Mouse (Mus musculus) midbrain, postnatal 0 days (tissue): Measurements from ENCODE around the gene Fam217b. TPM values are rescaled to one million over a fixed set of nuclear protein-coding genes. Genes with fewer than 3 reads are reported as not detected.

Source experiments
- ATAC-seq: fragments of 200-750 bp; cut with Nextera tagmentation; 2 replicates; pipeline ENCODE4 v1.8.0; 2017; ENCODE audit warnings: moderate number of reproducible peaks, mild to moderate bottlenecking, moderate TSS enrichment, moderate library complexity; ENCODE audit not compliant: low FRiP score
- DNase-seq: peaks from one replicate; pipeline ENCODE4 v3.0.0-alpha.2; 2015; ENCODE audit warnings: low spot score
- H3K27ac ChIP-seq: fragments of 300-500 bp; sonication (generic); 2 replicates; pipeline ENCODE4 v1.5.1; 2014; ENCODE audit warnings: low read depth, mild to moderate bottlenecking, low read length, mixed read lengths
- H3K27me3 ChIP-seq: fragments of 300-500 bp; sonication (generic); 2 replicates; pipeline ENCODE4 v1.6.1; 2014; ENCODE audit warnings: low read length, control low read depth, mixed read lengths; ENCODE audit not compliant: insufficient read depth
- H3K36me3 ChIP-seq: fragments of 300-500 bp; sonication (generic); 2 replicates; pipeline ENCODE4 v1.6.1; 2014; ENCODE audit warnings: low read length, control low read depth, mixed read lengths; ENCODE audit not compliant: insufficient read depth
- H3K4me1 ChIP-seq: fragments of 300-500 bp; sonication (generic); 2 replicates; pipeline ENCODE4 v1.6.1; 2014; ENCODE audit warnings: mild to moderate bottlenecking, control low read depth, antibody characterized with exemption, low read length, mixed read lengths; ENCODE audit not compliant: insufficient read depth
- H3K4me2 ChIP-seq: fragments of 300-500 bp; sonication (generic); 2 replicates; pipeline ENCODE4 v1.6.1; 2014; ENCODE audit warnings: low read depth, mild to moderate bottlenecking, low read length, mixed read lengths; ENCODE audit not compliant: poor library complexity, severe bottlenecking
- H3K4me3 ChIP-seq: fragments of 300-500 bp; sonication (generic); 2 replicates; pipeline ENCODE4 v1.5.1; 2014; ENCODE audit warnings: low read depth, mild to moderate bottlenecking, low read length, moderate library complexity
- H3K9ac ChIP-seq: fragments of 300-500 bp; sonication (generic); replicated peaks from 2 replicates; pipeline ENCODE4 v1.6.1; 2014; ENCODE audit warnings: mild to moderate bottlenecking, low read length, moderate library complexity, mixed read lengths; ENCODE audit not compliant: poor library complexity, severe bottlenecking
- H3K9me3 ChIP-seq: fragments of 300-500 bp; sonication (generic); 2 replicates; pipeline ENCODE4 v1.6.1; 2016; ENCODE audit warnings: low read length, control low read depth
- CTCF ChIP-seq: IDR thresholded peaks from 2 replicates; pipeline ENCODE4 v1.5.1; 2016; ENCODE audit warnings: antibody characterized with exemption, mild to moderate bottlenecking
- WGBS: fragments of 180-500 bp; shearing (Covaris S2); extraction: QIAGEN DNeasy Blood & Tissue Kit; methylation state at CpG from one replicate; pipeline ENCODE4 v1.1.7; 2014; 5-methylcytosine and 5-hydroxymethylcytosine counted together
- polyA plus RNA-seq: library from polyadenylated mRNA; unstranded; fragments of >200 nt; fragmentation: Nextera tagmentation; extraction: Ambion mirVana; gene quantifications from 2 replicates; pipeline ENCODE4 v1.2.1, GENCODE M21; 2015
- total RNA-seq: library from RNA; depleted of rRNA; stranded (reverse); fragments of >200 nt; gene quantifications from 2 replicates; pipeline ENCODE4 v1.2.3, GENCODE M21; 2014

The Fam217b gene
- total and polyA plus RNA-seq, 2 experiments from 2014 or later, result 25.8 to 26.4 TPM

GRCm38 (mm10) chr2:178428676-178429075 is 14.4 kb downstream of the Fam217b start:
- H3K4me2 ChIP-seq, result no peak overlapping the region
- H3K36me3 ChIP-seq, result no peaks in the 10 kb centered on the region
- H3K9me3 ChIP-seq, result no peaks in the 10 kb centered on the region
- DNase-seq (no peak), ATAC-seq (no peak)
- no peak for TF ChIP-seq CTCF
- H3K4me1 ChIP-seq, result no peaks in the 10 kb centered on the region; the same call in 1 of the 2 replicates
- no peak overlapping the region for H3K9ac ChIP-seq
- H3K27ac ChIP-seq, result no peak overlapping the region
- H3K4me3 ChIP-seq, result no peak overlapping the region
- WGBS, result 86% methylated on average over 4 of the region's 4 CpGs
- no peaks in the 10 kb centered on the region; the same call in 1 of the 2 replicates for H3K27me3 ChIP-seq

- WGBS, result 81% methylated on average over 6 of the region's 6 CpGs
- H3K9me3 ChIP-seq, result no peaks in the 10 kb centered on the region
- no peak overlapping the region for H3K27ac ChIP-seq
- ATAC-seq (no peak), DNase-seq (no peak)
- no peak overlapping the region for H3K4me2 ChIP-seq
- H3K9ac ChIP-seq, result no peak overlapping the region
- TF ChIP-seq CTCF, result no peak
- H3K4me1 ChIP-seq, result no peaks in the 10 kb centered on the region; the same call in 1 of the 2 replicates
- H3K4me3 ChIP-seq, result no peak overlapping the region
- H3K36me3 ChIP-seq, result no peaks in the 10 kb centered on the region
- no peaks in the 10 kb centered on the region; the same call in 1 of the 2 replicates for H3K27me3 ChIP-seq
Measured at GRCm38 (mm10) chr2:178429426-178429825, 15.1 kb downstream of the Fam217b start.

DNA sequence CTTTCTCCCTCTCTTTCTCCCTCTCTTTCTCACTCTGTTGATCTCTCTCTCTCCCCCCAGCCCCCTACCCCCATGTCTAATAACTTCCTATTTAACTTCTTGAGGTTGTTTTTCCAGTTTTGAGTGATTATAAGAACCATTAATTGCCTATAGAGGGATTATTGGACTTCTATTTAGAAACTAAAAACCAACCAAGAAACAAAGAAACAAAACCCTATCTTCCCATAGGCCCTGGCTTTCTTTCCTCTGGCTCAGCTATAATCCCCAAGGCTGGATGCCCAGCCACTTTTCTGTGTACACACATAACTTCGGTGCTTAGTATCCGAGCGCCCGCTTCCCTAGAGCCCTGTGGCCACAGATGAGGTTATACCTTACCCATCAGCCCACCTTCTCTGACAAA is 15.9 kb downstream of the Fam217b start, which contains the start of gene Cdh26:
Gene Cdh26 (plus strand): TSS at position 301 of the 400 bp plus-strand sequence.
- TF ChIP-seq CTCF, result no peak
- 73% methylated on average over 4 of the region's 4 CpGs for WGBS

DNA sequence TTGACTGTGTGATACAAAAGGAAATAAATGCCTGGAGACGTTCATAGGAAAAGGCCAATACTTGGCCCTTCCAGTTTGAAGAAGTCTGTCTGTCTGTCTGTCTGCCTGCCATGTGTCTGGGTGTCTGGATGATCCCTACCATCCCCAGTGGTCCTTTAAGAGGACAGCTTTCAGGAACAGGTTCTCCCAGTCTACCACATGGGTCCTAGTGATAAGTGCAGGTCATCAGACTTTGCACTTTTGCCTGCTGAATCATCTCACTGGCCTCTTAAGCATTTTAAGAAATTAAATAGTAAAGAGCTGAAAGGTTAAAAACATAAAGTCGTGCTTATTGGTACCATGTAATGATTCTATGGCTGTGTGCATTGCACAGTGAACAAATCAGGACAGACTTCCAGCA is 19.2 kb downstream of the Fam217b start:
- 83% methylated on average over 2 of the region's 2 CpGs for WGBS
- no peak overlapping the region for H3K9ac ChIP-seq
- no peak for ATAC-seq
- H3K36me3 ChIP-seq, result no peaks in the 10 kb centered on the region
- H3K9me3 ChIP-seq, result no peaks in the 10 kb centered on the region
- no peak overlapping the region for H3K4me2 ChIP-seq
- no peak overlapping the region for H3K27ac ChIP-seq
- no peaks in the 10 kb centered on the region for H3K4me1 ChIP-seq
- no peak for DNase-seq
- no peak for TF ChIP-seq CTCF
- no peak overlapping the region for H3K4me3 ChIP-seq
- H3K27me3 ChIP-seq, result no peaks in the 10 kb centered on the region

More for the DNA sequence above, 15.9 kb downstream of the Fam217b start, which contains the start of gene Cdh26:
- DNase-seq (no peak), ATAC-seq (no peak)
- Histone ChIP-seq H3K4me3 (no peak within 1 kb of the TSS), H3K27ac (no peak within 1 kb of the TSS), H3K27me3 (no peaks in the 10 kb centered on the region), H3K9ac (no peak within 1 kb of the TSS), H3K36me3 (no peaks in the 10 kb centered on the region), H3K4me2 (no peak within 1 kb of the TSS), H3K9me3 (no peaks in the 10 kb centered on the region), H3K4me1 (no peaks in the 10 kb centered on the region; the same call in 1 of the 2 replicates)

DNA sequence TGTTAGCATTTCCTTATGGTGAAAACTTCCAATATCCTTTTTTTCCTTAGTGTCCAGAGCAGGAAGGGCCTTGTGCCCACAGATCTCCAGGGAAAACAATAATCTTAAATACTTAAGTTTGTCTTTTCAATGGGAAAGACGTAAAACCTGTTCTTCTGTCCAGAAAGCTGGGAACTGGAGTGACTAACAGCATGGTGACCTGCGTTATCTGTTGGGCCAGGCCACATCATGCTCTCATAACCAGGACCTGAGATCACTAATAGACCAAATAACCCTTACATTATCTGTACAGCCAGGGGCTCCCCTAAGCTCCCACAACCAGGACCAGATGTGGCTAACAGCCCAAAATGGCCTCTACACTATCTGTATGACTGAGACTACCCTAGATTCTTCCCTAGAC is 19.6 kb downstream of the Fam217b start:
- DNase-seq, result no peak
- Histone ChIP-seq H3K4me3 (no peak overlapping the region), H3K4me2 (no peak overlapping the region), H3K9me3 (no peaks in the 10 kb centered on the region), H3K4me1 (no peaks in the 10 kb centered on the region), H3K27me3 (no peaks in the 10 kb centered on the region), H3K36me3 (no peaks in the 10 kb centered on the region), H3K9ac (no peak overlapping the region), H3K27ac (no peak overlapping the region)
- TF ChIP-seq CTCF, result no peak
- no peak for ATAC-seq
- WGBS, result 92% methylated on average over 2 of the region's 2 CpGs

DNA sequence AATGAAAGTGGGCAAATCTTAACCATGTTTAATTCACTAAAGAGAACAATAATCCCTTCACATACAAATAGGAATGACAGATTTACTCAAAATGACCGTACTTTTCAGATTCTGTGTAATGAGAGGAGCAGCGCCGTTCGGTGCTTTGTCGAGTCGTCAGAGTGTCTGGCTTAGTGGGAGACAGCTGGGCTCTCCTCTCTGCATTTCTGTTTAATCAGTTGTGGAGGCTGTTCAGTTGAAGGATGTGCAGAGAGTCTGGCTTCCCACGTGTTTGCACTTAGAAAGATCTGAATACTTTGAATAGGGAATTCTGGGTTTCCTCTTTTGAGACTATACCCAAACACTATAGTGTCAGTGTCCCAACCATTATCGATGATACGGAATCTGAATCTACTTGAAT is 23.0 kb downstream of the Fam217b start:
- no peaks in the 10 kb centered on the region for H3K36me3 ChIP-seq
- TF ChIP-seq CTCF, result no peak
- no peak overlapping the region for H3K4me2 ChIP-seq
- H3K9me3 ChIP-seq, result no peaks in the 10 kb centered on the region
- no peak overlapping the region for H3K4me3 ChIP-seq
- H3K9ac ChIP-seq, result no peak overlapping the region
- no peaks in the 10 kb centered on the region for H3K4me1 ChIP-seq
- no peaks in the 10 kb centered on the region for H3K27me3 ChIP-seq
- ATAC-seq, result no peak
- H3K27ac ChIP-seq, result no peak overlapping the region
- no peak for DNase-seq
- 57% methylated on average over 9 of the region's 9 CpGs for WGBS
